Mouse (Mus musculus) MEL (cell line): ENCODE measurements around the gene Gm20388.

Experiments
- CTCF ChIP-seq, 3 experiments: IDR thresholded peaks in 2 of 3; conservative IDR thresholded peaks in 1 of 3; 2 replicates each; pipeline ENCODE4 v1.5.1; 2011 to 2012; ENCODE audit warnings: low read length in 3 of 3, low read depth in 2 of 3, mild to moderate bottlenecking in 2 of 3, improper control_type of control experiment in 1 of 3, inconsistent platforms in 1 of 3, mixed read lengths in 1 of 3, moderate library complexity in 1 of 3; ENCODE audit not compliant: control insufficient read depth in 1 of 3, insufficient read depth in 1 of 3, poor library complexity in 1 of 3, severe bottlenecking in 1 of 3
- EP300 ChIP-seq, 2 experiments: IDR thresholded peaks; 2 replicates each; pipeline ENCODE4 v1.6.1; 2011; ENCODE audit warnings: improper control_type of control experiment in 2 of 2, low read length in 2 of 2, low read depth in 1 of 2, mild to moderate bottlenecking in 1 of 2
- GATA1 ChIP-seq: IDR thresholded peaks from 2 replicates; pipeline ENCODE4 v1.6.1; 2011; ENCODE audit warnings: low read depth, low read length, improper control_type of control experiment
- KAT2A ChIP-seq: conservative IDR thresholded peaks from 2 replicates; pipeline ENCODE4 v1.6.1; 2012; ENCODE audit warnings: low read depth, low read length, improper control_type of control experiment, inconsistent platforms
- MAX ChIP-seq: IDR thresholded peaks from 2 replicates; pipeline ENCODE4 v1.6.1; 2011; ENCODE audit warnings: low read length, improper control_type of control experiment
- MYC ChIP-seq: IDR thresholded peaks from 2 replicates; pipeline ENCODE4 v1.6.1; 2011; ENCODE audit warnings: low read depth, mild to moderate bottlenecking, low read length, improper control_type of control experiment, moderate library complexity
- POLR2A ChIP-seq, 2 experiments: IDR thresholded peaks; 2 replicates each; pipeline ENCODE4 v1.6.1; 2011 to 2012; ENCODE audit warnings: low read length in 2 of 2, mild to moderate bottlenecking in 2 of 2, control low read depth in 1 of 2, improper control_type of control experiment in 1 of 2, low read depth in 1 of 2, moderate library complexity in 1 of 2; ENCODE audit not compliant: control insufficient read depth in 1 of 2, insufficient read depth in 1 of 2, poor library complexity in 1 of 2
- RAD21 ChIP-seq: IDR thresholded peaks from 2 replicates; pipeline ENCODE4 v1.6.1; 2011; ENCODE audit warnings: mild to moderate bottlenecking, low read depth, low read length, improper control_type of control experiment
- RCOR1 ChIP-seq: IDR thresholded peaks from 2 replicates; pipeline ENCODE4 v1.6.1; 2012; ENCODE audit warnings: low read depth, mild to moderate bottlenecking, inconsistent platforms, low read length, improper control_type of control experiment
- TAL1 ChIP-seq: IDR thresholded peaks from 2 replicates; pipeline ENCODE4 v1.6.1; 2012; ENCODE audit warnings: mild to moderate bottlenecking, inconsistent platforms, low read length, moderate library complexity, mixed read lengths
- TCF12 ChIP-seq: IDR thresholded peaks from 2 replicates; pipeline ENCODE4 v1.6.1; 2014; ENCODE audit warnings: low read depth, mild to moderate bottlenecking, inconsistent platforms, low read length, improper control_type of control experiment, moderate library complexity
- UBTF ChIP-seq: IDR thresholded peaks from 2 replicates; pipeline ENCODE4 v1.6.1; 2012; ENCODE audit warnings: low read depth, mild to moderate bottlenecking, inconsistent platforms, low read length, improper control_type of control experiment, moderate library complexity, borderline replicate concordance; ENCODE audit not compliant: insufficient read depth
- USF1 ChIP-seq: IDR thresholded peaks from 2 replicates; pipeline ENCODE4 v1.6.1; 2014; ENCODE audit warnings: low read depth, mild to moderate bottlenecking, inconsistent platforms, low read length, improper control_type of control experiment, moderate library complexity
- USF2 ChIP-seq, 2 experiments: IDR thresholded peaks; 2 replicates each; pipeline ENCODE4 v1.6.1; 2011 to 2012; ENCODE audit warnings: improper control_type of control experiment in 2 of 2, low read length in 2 of 2, borderline replicate concordance in 1 of 2, inconsistent platforms in 1 of 2, low read depth in 1 of 2, mild to moderate bottlenecking in 1 of 2; ENCODE audit not compliant: insufficient read depth in 1 of 2

DNA sequence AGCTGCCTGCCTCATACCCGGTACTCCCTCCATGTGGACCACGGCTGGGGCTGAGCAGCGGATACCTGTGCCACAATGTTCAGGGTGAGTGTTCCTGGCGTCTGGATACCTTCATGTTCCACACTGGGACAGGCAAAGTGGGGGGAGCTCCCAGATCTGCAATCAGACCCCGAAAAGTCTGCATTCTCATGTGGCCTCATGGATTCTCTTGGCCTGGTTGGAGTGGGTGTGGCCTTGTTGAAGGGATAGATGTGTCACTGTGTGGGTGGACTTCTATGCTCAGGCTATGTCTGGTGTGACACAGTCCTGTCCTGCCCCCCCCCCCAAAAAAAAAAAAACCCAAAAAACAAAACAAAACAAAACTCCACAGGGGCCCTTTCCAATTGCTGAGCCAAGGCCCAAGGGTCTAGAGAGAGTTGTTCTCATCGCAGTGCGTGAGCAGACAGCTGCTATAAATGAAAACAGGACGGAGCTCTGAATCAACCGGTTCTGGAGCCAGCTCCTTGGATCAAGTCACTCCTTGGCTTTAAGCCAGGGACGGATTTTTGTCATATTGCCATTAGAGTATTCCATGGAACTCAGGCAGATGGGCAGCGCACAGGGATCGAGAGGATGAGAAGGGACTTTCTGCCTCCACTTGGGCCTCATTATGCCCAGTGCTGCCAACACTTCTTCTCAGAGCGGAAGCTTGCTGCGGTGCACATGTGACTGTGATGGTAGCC lies 3231.3 kb downstream of the Gm20388 start:
- TF ChIP-seq CTCF (IDR thresholded peaks at IDR 0.05 in 2 of 3, conservative IDR thresholded peaks at IDR 0.05 in 1 of 3; ENCODE audit: control insufficient read depth in 1 of 3, insufficient read depth in 1 of 3, low read depth in 2 of 3, low read length in 3 of 3, poor library complexity in 1 of 3, severe bottlenecking in 1 of 3) (no peak), TAL1 (no peak), EP300 (IDR thresholded peaks at IDR 0.05; ENCODE audit: low read depth in 1 of 2, low read length in 2 of 2) (no peak), POLR2A (IDR thresholded peaks at IDR 0.05; ENCODE audit: control insufficient read depth in 1 of 2, insufficient read depth in 1 of 2, low read depth in 1 of 2, low read length in 2 of 2, poor library complexity in 1 of 2) (no peak), MYC (no peak), USF1 (no peak), MAX (no peak), USF2 (IDR thresholded peaks at IDR 0.05; ENCODE audit: borderline replicate concordance in 1 of 2, insufficient read depth in 1 of 2, low read depth in 1 of 2, low read length in 2 of 2) (no peak), RAD21 (no peak), RCOR1 (no peak), UBTF (no peak), TCF12 (no peak), KAT2A (no peak), GATA1 (no peak)
